In genomic region chr1:178319295-178320037, GRCm38 (mm10) we compare ENCODE assay signal across 8 mouse cellular contexts. TPM values are rescaled to one million over a fixed set of nuclear protein-coding genes. Genes with fewer than 3 reads are reported as not detected.
DNase-seq lines count a peak whose midpoint lies in the region; ATAC-seq and TF ChIP-seq lines count a peak whose summit lies in the region.

No protein-coding gene starts in this region.

- TF ChIP-seq POLR2A in CH12.LX (IDR thresholded peaks at IDR 0.05; ENCODE audit: low read depth, low read length): no peak

- TF ChIP-seq CTCF in CH12.LX (conservative IDR thresholded peaks at IDR 0.05 in 1 of 2, IDR thresholded peaks at IDR 0.05 in 1 of 2; ENCODE audit: low read depth in 2 of 2, low read length in 2 of 2): no peak

- dilution Hi-C loops in CH12.LX (cut with MboI; ENCODE audit: extremely low pct_ligation_motif_present, extremely low pct_unique_long_range_greater_than_20kb, low sequenced_read_pairs): no loop called here

- no peak for TF ChIP-seq RAD21 in CH12.LX (IDR thresholded peaks at IDR 0.05; ENCODE audit: low read depth, low read length)

- ATAC-seq in heart, embryonic 11.5 days (replicated peaks; ENCODE audit: insufficient number of reproducible peaks, low FRiP score, low TSS enrichment): no peak
- peak; percentile 21; the same call in 1 of the 2 replicates for ATAC-seq in limb, embryonic 12.5 days (ENCODE audit: insufficient number of reproducible peaks, insufficient read depth, low FRiP score, low TSS enrichment, low read depth)
- peak; percentile 40 for ATAC-seq in midbrain, embryonic 13.5 days
- no peak; the same call in 1 of the 2 replicates for ATAC-seq in frontal cortex, adult (ENCODE audit: low TSS enrichment)

- peak overlapping the region; percentile 100 for H3K27ac ChIP-seq in heart, embryonic 11.5 days (ENCODE audit: low read depth, low read length)
- H3K27ac ChIP-seq in CH12.LX (ENCODE audit: insufficient read depth, low read depth): peak overlapping the region; percentile 84
- peak overlapping the region; percentile 98 for H3K27ac ChIP-seq in limb, embryonic 12.5 days
- peak overlapping the region; percentile 100 for H3K27ac ChIP-seq in midbrain, embryonic 13.5 days

- H3K36me3 ChIP-seq in heart, embryonic 11.5 days (ENCODE audit: control insufficient read depth, insufficient read depth, low read length): peaks cover 14% of the 10 kb centered on the region
- H3K36me3 ChIP-seq in CH12.LX (replicated peaks in 1 of 2; ENCODE audit: control insufficient read depth in 1 of 2, insufficient read depth in 1 of 2, low read length in 1 of 2): peaks cover 25 to 44% of the 10 kb centered on the region in 2 experiments
- peaks cover 36% of the 10 kb centered on the region for H3K36me3 ChIP-seq in limb, embryonic 12.5 days
- H3K36me3 ChIP-seq in midbrain, embryonic 13.5 days: peaks cover 30% of the 10 kb centered on the region

- H3K9ac ChIP-seq in heart, embryonic 11.5 days (ENCODE audit: low read depth, low read length): peak overlapping the region; percentile 96
- peak overlapping the region; percentile 67 for H3K9ac ChIP-seq in CH12.LX (ENCODE audit: insufficient read depth, low read depth)
- H3K9ac ChIP-seq in limb, embryonic 12.5 days (replicated peaks): peak overlapping the region; percentile 76
- peak overlapping the region; percentile 91 for H3K9ac ChIP-seq in midbrain, embryonic 13.5 days (replicated peaks)

- WGBS in heart, embryonic 11.5 days (ENCODE audit: insufficient replicate concordance): 2% methylated on average over 12 of the region's 12 CpGs
- WGBS in limb, embryonic 12.5 days: 2% methylated on average over 12 of the region's 12 CpGs
- 2% methylated on average over 12 of the region's 12 CpGs for WGBS in midbrain, embryonic 13.5 days

- in situ Hi-C loops in CH12.LX (cut with MboI; ENCODE audit: low pct_ligation_motif_present, low pct_unique_long_range_greater_than_20kb, low sequenced_read_pairs): no loop called here

- no peak for TF ChIP-seq EP300 in CH12.LX (IDR thresholded peaks at IDR 0.05; ENCODE audit: low read length)

- H3K4me3 ChIP-seq in heart, embryonic 11.5 days (ENCODE audit: low read depth, low read length): peak overlapping the region; percentile 59
- H3K4me3 ChIP-seq in CH12.LX (replicated peaks in 1 of 3; ENCODE audit: low read depth in 2 of 3, low read length in 2 of 3, poor library complexity in 1 of 3): peak overlapping the region; percentile 58 to 71 (median 63)
- peak overlapping the region; percentile 57 for H3K4me3 ChIP-seq in limb, embryonic 12.5 days (replicated peaks)
- peak overlapping the region; percentile 60 for H3K4me3 ChIP-seq in midbrain, embryonic 13.5 days (replicated peaks)

- 0 out of 2 replicates have a peak, but pooled peaks cover 10% of the 10 kb centered on the region for H3K4me1 ChIP-seq in heart, embryonic 11.5 days (ENCODE audit: control insufficient read depth, insufficient read depth, low read length)
- peaks cover 4 to 40% of the 10 kb centered on the region in 2 experiments; a peak in 2 of 4 replicates for H3K4me1 ChIP-seq in CH12.LX (ENCODE audit: control insufficient read depth in 1 of 2, insufficient read depth in 2 of 2)
- H3K4me1 ChIP-seq in limb, embryonic 12.5 days (replicated peaks): peaks cover 31% of the 10 kb centered on the region
- H3K4me1 ChIP-seq in midbrain, embryonic 13.5 days (replicated peaks): peaks cover 46% of the 10 kb centered on the region

- no peak for DNase-seq in heart, postnatal 10 days
- DNase-seq in CH12.LX (ENCODE audit: extremely low read depth): no peak
- DNase-seq in adrenal gland, postnatal 36 days: peak; percentile 44 to 48
- DNase-seq in forelimb bud, embryonic 11.5 days (ENCODE audit: low read depth, low spot score): peak; percentile 39

- no peaks in the 10 kb centered on the region for H3K27me3 ChIP-seq in heart, embryonic 11.5 days (ENCODE audit: control insufficient read depth, insufficient read depth, low read length)
- no peaks in the 10 kb centered on the region for H3K27me3 ChIP-seq in CH12.LX (replicated peaks)
- no peaks in the 10 kb centered on the region for H3K27me3 ChIP-seq in limb, embryonic 12.5 days
- no peaks in the 10 kb centered on the region for H3K27me3 ChIP-seq in midbrain, embryonic 13.5 days

- peak overlapping the region; percentile 74 for H3K4me2 ChIP-seq in heart, embryonic 11.5 days
- H3K4me2 ChIP-seq in CH12.LX (ENCODE audit: insufficient read depth, low read depth, poor library complexity, severe bottlenecking): peak overlapping the region; percentile 90
- H3K4me2 ChIP-seq in limb, embryonic 12.5 days: peak overlapping the region; percentile 73
- peak overlapping the region; percentile 86 for H3K4me2 ChIP-seq in midbrain, embryonic 13.5 days (replicated peaks)

- H3K9me3 ChIP-seq in heart, embryonic 11.5 days (replicated peaks; ENCODE audit: control insufficient read depth, low read length): no peaks in the 10 kb centered on the region
- no peaks in the 10 kb centered on the region for H3K9me3 ChIP-seq in CH12.LX (replicated peaks; ENCODE audit: low read length)
- H3K9me3 ChIP-seq in limb, embryonic 12.5 days: no peaks in the 10 kb centered on the region
- H3K9me3 ChIP-seq in midbrain, embryonic 13.5 days: no peaks in the 10 kb centered on the region

- intact Hi-C loops in heart, postnatal 10 days (cut with DNase I): loop anchor here (1.0 to 10.0 kb wide), 3 partner anchors 17 to 1465 kb away; no protein-coding TSS in a partner anchor

- H3K79me2 ChIP-seq in CH12.LX (replicated peaks; ENCODE audit: control insufficient read depth, extremely low read depth, insufficient read depth, poor library complexity, severe bottlenecking): peaks cover 22% of the 10 kb centered on the region

TF ChIP-seq in CH12.LX, 34 proteins besides CTCF, POLR2A, EP300 and RAD21:
- no peak for TF ChIP-seq ETS1 (conservative IDR thresholded peaks at IDR 0.05; ENCODE audit: low read depth, low read length)
- no peak for TF ChIP-seq MAX (IDR thresholded peaks at IDR 0.05; ENCODE audit: low read length)
- no peak for TF ChIP-seq E2F4 (IDR thresholded peaks at IDR 0.05; ENCODE audit: insufficient replicate concordance, low read depth, low read length)
- no peak for TF ChIP-seq BHLHE40 (IDR thresholded peaks at IDR 0.05; ENCODE audit: low read depth, low read length)
- no peak for TF ChIP-seq MXI1 (IDR thresholded peaks at IDR 0.05; ENCODE audit: low read depth, low read length)
- no peak for TF ChIP-seq JUND (conservative IDR thresholded peaks at IDR 0.05; ENCODE audit: low read depth, low read length)
- TF ChIP-seq NRF1 (IDR thresholded peaks at IDR 0.05; ENCODE audit: low read depth, low read length): no peak
- no peak for TF ChIP-seq RCOR1 (conservative IDR thresholded peaks at IDR 0.05; ENCODE audit: low read depth, low read length)

RNA-seq across cellular contexts. Expression of gene Cox20, which starts 0.5 kb away (rescaled TPM):
- 174 and 178 TPM in 2 replicates for polyA plus RNA-seq in heart, embryonic 11.5 days (2014; fragmentation: Nextera tagmentation; extraction: Ambion mirVana)
- total RNA-seq in heart, postnatal 10 days (2021): 100 to 1,000 TPM; 128 to 134 TPM
- total RNA-seq in CH12.LX (2012; rRNA removed) (9.9 and 15.3 TPM in 2 replicates), CH12.LX (2014; rRNA removed) (19.1 and 23.9 TPM in 2 replicates)
- 21.2 and 26.0 TPM in 2 replicates for polyA plus RNA-seq in CH12.LX (2012; ENCODE audit: insufficient read length, low read depth)
- total RNA-seq in adrenal gland, postnatal 36 days (2021): 100 to 1,000 TPM in 1 of 2 experiments, 10 to 100 TPM in 1; 79.2 to 103 TPM
- polyA plus RNA-seq in limb, embryonic 12.5 days (2016; fragmentation: Nextera tagmentation; extraction: Ambion mirVana): 124 and 132 TPM in 2 replicates
- polyA plus RNA-seq in midbrain, embryonic 13.5 days (2015; fragmentation: Nextera tagmentation; extraction: Ambion mirVana): 160 and 172 TPM in 2 replicates

RNA-seq across cellular contexts. Expression of gene Hnrnpu, which starts 18.1 kb away (rescaled TPM):
- polyA plus RNA-seq in heart, embryonic 11.5 days (2014; fragmentation: Nextera tagmentation; extraction: Ambion mirVana): 379 and 381 TPM in 2 replicates
- total RNA-seq in heart, postnatal 10 days (2021): 100 to 1,000 TPM; 258 to 270 TPM
- total RNA-seq in CH12.LX (2012; rRNA removed) (346 and 491 TPM in 2 replicates), CH12.LX (2014; rRNA removed) (359 and 397 TPM in 2 replicates)
- 853 and 911 TPM in 2 replicates for polyA plus RNA-seq in CH12.LX (2012; ENCODE audit: insufficient read length, low read depth)
- total RNA-seq in adrenal gland, postnatal 36 days (2021): 100 to 1,000 TPM; 340 to 387 TPM
- 869 and 872 TPM in 2 replicates for polyA plus RNA-seq in limb, embryonic 12.5 days (2016; fragmentation: Nextera tagmentation; extraction: Ambion mirVana)
- polyA plus RNA-seq in midbrain, embryonic 13.5 days (2015; fragmentation: Nextera tagmentation; extraction: Ambion mirVana): 293 and 372 TPM in 2 replicates

Comparison
In these comparisons a context has a peak if more than half of its experiments do, and no peak if none do; other contexts are left out.
1. ATAC-seq: peak in limb, embryonic 12.5 days (single experiment) and midbrain, embryonic 13.5 days (single experiment); none in heart, embryonic 11.5 days (single experiment) and frontal cortex, adult (single experiment).
2. DNase-seq: peak in adrenal gland, postnatal 36 days (2 of 2) and forelimb bud, embryonic 11.5 days (single experiment); none in heart, postnatal 10 days (0 of 2) and CH12.LX (single experiment).
3. Peak in every context shown above with its lines, with median percentiles within 50 percentile points of each other: H3K27ac ChIP-seq, H3K4me2 ChIP-seq, H3K4me3 ChIP-seq and H3K9ac ChIP-seq.